Mouse (Mus musculus) MEL (cell line): ENCODE data around the gene Rtn1. TPM values are rescaled to one million over a fixed set of nuclear protein-coding genes. Genes with fewer than 3 reads are reported as not detected.

ENCODE experiments used
- DNase-seq: peaks from one replicate; pipeline ENCODE4 v3.0.0; 2011; ENCODE audit warnings: low read depth, low spot score
- H3K27ac ChIP-seq: 2 replicates; pipeline ENCODE4 v1.5.1; 2012; ENCODE audit warnings: low read depth, mild to moderate bottlenecking, control low read depth, low read length, moderate library complexity; ENCODE audit not compliant: control insufficient read depth
- H3K27me3 ChIP-seq, 2 experiments: fragments of 150-350 bp in 1 of 2; sonication (generic) in 1 of 2; 2 replicates each; pipeline ENCODE4 v1.6.1; 2012; ENCODE audit warnings: low read length in 2 of 2, mild to moderate bottlenecking in 2 of 2, improper control_type of control experiment in 1 of 2, moderate library complexity in 1 of 2; ENCODE audit not compliant: insufficient read depth in 2 of 2, control insufficient read depth in 1 of 2
- H3K36me3 ChIP-seq, 2 experiments: 2 replicates each; pipeline ENCODE4 v1.6.1; 2012 to 2014; ENCODE audit warnings: low read length in 2 of 2, improper control_type of control experiment in 1 of 2, inconsistent platforms in 1 of 2, mild to moderate bottlenecking in 1 of 2; ENCODE audit not compliant: insufficient read depth in 2 of 2, control insufficient read depth in 1 of 2
- H3K4me1 ChIP-seq, 2 experiments: fragments of 150-350 bp in 1 of 2; sonication (generic) in 1 of 2; 2 replicates each; pipeline ENCODE4 v1.6.1; 2012; ENCODE audit warnings: low read length in 2 of 2, improper control_type of control experiment in 1 of 2, mild to moderate bottlenecking in 1 of 2; ENCODE audit not compliant: insufficient read depth in 2 of 2, control insufficient read depth in 1 of 2
- H3K4me3 ChIP-seq, 2 experiments: fragments of 150-350 bp in 1 of 2; sonication (generic) in 1 of 2; 2 replicates each; pipeline ENCODE4 v1.5.1; 2012; ENCODE audit warnings: low read depth in 2 of 2, low read length in 2 of 2, mild to moderate bottlenecking in 2 of 2, moderate library complexity in 2 of 2, control low read depth in 1 of 2, improper control_type of control experiment in 1 of 2; ENCODE audit not compliant: control insufficient read depth in 1 of 2, insufficient read depth in 1 of 2
- H3K79me2 ChIP-seq: 2 replicates; pipeline ENCODE4 v1.6.1; 2012; ENCODE audit warnings: mild to moderate bottlenecking, low read length, moderate library complexity; ENCODE audit not compliant: control insufficient read depth, poor library complexity, insufficient read depth
- H3K9ac ChIP-seq: 2 replicates; pipeline ENCODE4 v1.6.1; 2012; ENCODE audit warnings: low read depth, mild to moderate bottlenecking, control low read depth, low read length, moderate library complexity; ENCODE audit not compliant: control insufficient read depth, poor library complexity, severe bottlenecking
- H3K9me3 ChIP-seq: fragments of 150-350 bp; sonication (generic); replicated peaks from 2 replicates; pipeline ENCODE4 v1.6.1; 2012; ENCODE audit warnings: mild to moderate bottlenecking, low read length, improper control_type of control experiment, moderate library complexity; ENCODE audit not compliant: insufficient read depth
- BHLHE40 ChIP-seq: IDR thresholded peaks from 2 replicates; pipeline ENCODE4 v1.6.1; 2012; ENCODE audit warnings: low read depth, mild to moderate bottlenecking, inconsistent platforms, low read length, improper control_type of control experiment, borderline replicate concordance
- CHD1 ChIP-seq: IDR thresholded peaks from 2 replicates; pipeline ENCODE4 v1.6.1; 2012; ENCODE audit warnings: low read depth, mild to moderate bottlenecking, inconsistent platforms, low read length, improper control_type of control experiment
- CHD2 ChIP-seq: IDR thresholded peaks from 2 replicates; pipeline ENCODE4 v1.6.1; 2011; ENCODE audit warnings: low read length, improper control_type of control experiment
- E2F4 ChIP-seq: IDR thresholded peaks from 2 replicates; pipeline ENCODE4 v1.6.1; 2011; ENCODE audit warnings: low read depth, low read length, improper control_type of control experiment, borderline replicate concordance
- ELF1 ChIP-seq: IDR thresholded peaks from 2 replicates; pipeline ENCODE4 v1.6.1; 2014; ENCODE audit warnings: low read depth, mild to moderate bottlenecking, inconsistent platforms, low read length, improper control_type of control experiment, moderate library complexity
- EP300 ChIP-seq, 2 experiments: IDR thresholded peaks; 2 replicates each; pipeline ENCODE4 v1.6.1; 2011; ENCODE audit warnings: improper control_type of control experiment in 2 of 2, low read length in 2 of 2, low read depth in 1 of 2, mild to moderate bottlenecking in 1 of 2
- ETS1 ChIP-seq: IDR thresholded peaks from 2 replicates; pipeline ENCODE4 v1.6.1; 2012; ENCODE audit warnings: low read depth, mild to moderate bottlenecking, inconsistent platforms, low read length, improper control_type of control experiment, moderate library complexity
- GATA1 ChIP-seq: IDR thresholded peaks from 2 replicates; pipeline ENCODE4 v1.6.1; 2011; ENCODE audit warnings: low read depth, low read length, improper control_type of control experiment
- JUND ChIP-seq: IDR thresholded peaks from 2 replicates; pipeline ENCODE4 v1.6.1; 2011; ENCODE audit warnings: low read depth, mild to moderate bottlenecking, improper control_type of control experiment, low read length
- KAT2A ChIP-seq: conservative IDR thresholded peaks from 2 replicates; pipeline ENCODE4 v1.6.1; 2012; ENCODE audit warnings: low read depth, low read length, improper control_type of control experiment, inconsistent platforms
- MAX ChIP-seq: IDR thresholded peaks from 2 replicates; pipeline ENCODE4 v1.6.1; 2011; ENCODE audit warnings: low read length, improper control_type of control experiment
- MAZ ChIP-seq: IDR thresholded peaks from 2 replicates; pipeline ENCODE4 v1.6.1; 2012; ENCODE audit warnings: low read depth, mild to moderate bottlenecking, inconsistent platforms, low read length, improper control_type of control experiment
- MXI1 ChIP-seq: IDR thresholded peaks from 2 replicates; pipeline ENCODE4 v1.6.1; 2011; ENCODE audit warnings: mild to moderate bottlenecking, low read depth, low read length, improper control_type of control experiment
- POLR2A ChIP-seq, 2 experiments: IDR thresholded peaks; 2 replicates each; pipeline ENCODE4 v1.6.1; 2011 to 2012; ENCODE audit warnings: low read length in 2 of 2, mild to moderate bottlenecking in 2 of 2, control low read depth in 1 of 2, improper control_type of control experiment in 1 of 2, low read depth in 1 of 2, moderate library complexity in 1 of 2; ENCODE audit not compliant: control insufficient read depth in 1 of 2, insufficient read depth in 1 of 2, poor library complexity in 1 of 2
- RAD21 ChIP-seq: IDR thresholded peaks from 2 replicates; pipeline ENCODE4 v1.6.1; 2011; ENCODE audit warnings: mild to moderate bottlenecking, low read depth, low read length, improper control_type of control experiment
- TAL1 ChIP-seq: IDR thresholded peaks from 2 replicates; pipeline ENCODE4 v1.6.1; 2012; ENCODE audit warnings: mild to moderate bottlenecking, inconsistent platforms, low read length, moderate library complexity, mixed read lengths
- TCF12 ChIP-seq: IDR thresholded peaks from 2 replicates; pipeline ENCODE4 v1.6.1; 2014; ENCODE audit warnings: low read depth, mild to moderate bottlenecking, inconsistent platforms, low read length, improper control_type of control experiment, moderate library complexity
- UBTF ChIP-seq: IDR thresholded peaks from 2 replicates; pipeline ENCODE4 v1.6.1; 2012; ENCODE audit warnings: low read depth, mild to moderate bottlenecking, inconsistent platforms, low read length, improper control_type of control experiment, moderate library complexity, borderline replicate concordance; ENCODE audit not compliant: insufficient read depth
- ZC3H11A ChIP-seq: IDR thresholded peaks from 2 replicates; pipeline ENCODE4 v1.6.1; 2012; ENCODE audit warnings: low read depth, mild to moderate bottlenecking, inconsistent platforms, low read length, improper control_type of control experiment
- ZKSCAN1 ChIP-seq: IDR thresholded peaks from 2 replicates; pipeline ENCODE4 v1.6.1; 2012; ENCODE audit warnings: low read depth, mild to moderate bottlenecking, inconsistent platforms, low read length, improper control_type of control experiment, moderate library complexity
- ZMIZ1 ChIP-seq: IDR thresholded peaks from 2 replicates; pipeline ENCODE4 v1.6.1; 2012; ENCODE audit warnings: low read depth, mild to moderate bottlenecking, inconsistent platforms, low read length, improper control_type of control experiment, moderate library complexity
- ZNF384 ChIP-seq: IDR thresholded peaks from 2 replicates; pipeline ENCODE4 v1.6.1; 2012; ENCODE audit warnings: low read depth, mild to moderate bottlenecking, inconsistent platforms, low read length, improper control_type of control experiment
- polyA plus RNA-seq, 2 experiments: library from polyadenylated mRNA; stranded (reverse) in 1 of 2; unstranded in 1 of 2; fragments of >175 nt in 1 of 2; fragments of >200 nt in 1 of 2; gene quantifications; 2 replicates each; pipeline versions ENCODE4 v1.2.1 to v1.2.4; 2012; ENCODE audit warnings: low replicate concordance in 2 of 2, low read depth in 1 of 2; ENCODE audit not compliant: insufficient read length in 2 of 2, insufficient read depth in 1 of 2, missing spikeins in 1 of 2
- total RNA-seq: library from RNA; depleted of rRNA; stranded (reverse); fragments of 300-350 nt; gene quantifications from 2 replicates; pipeline ENCODE4 v1.2.3, GENCODE M21; 2012

Rtn1 gene
- total and polyA plus RNA-seq, 3 experiments = not detected

GRCm38 (mm10) chr12:72242807-72243206 lies 166.0 kb downstream of the Rtn1 start:
- no peak overlapping the region for H3K4me3 ChIP-seq
- DNase-seq = no peak
- no peaks in the 10 kb centered on the region for H3K9me3 ChIP-seq
- H3K4me1 ChIP-seq = no peaks in the 10 kb centered on the region
- H3K27me3 ChIP-seq = no peaks in the 10 kb centered on the region
- H3K27ac ChIP-seq = no peak overlapping the region
- no peaks in the 10 kb centered on the region for H3K79me2 ChIP-seq
- H3K36me3 ChIP-seq = no peaks in the 10 kb centered on the region
- no peak overlapping the region for H3K9ac ChIP-seq
- no peak for TF ChIP-seq ETS1
- TF ChIP-seq CHD2 = no peak
- TF ChIP-seq ZKSCAN1 = no peak
- no peak for TF ChIP-seq JUND
- no peak for TF ChIP-seq BHLHE40
- no peak for TF ChIP-seq KAT2A
- no peak for TF ChIP-seq ZMIZ1
- no peak for TF ChIP-seq TCF12
- TF ChIP-seq POLR2A (IDR thresholded peaks at IDR 0.05; ENCODE audit: control insufficient read depth in 1 of 2, insufficient read depth in 1 of 2, low read depth in 1 of 2, low read length in 2 of 2, poor library complexity in 1 of 2) = no peak
- no peak for TF ChIP-seq CHD1
- no peak for TF ChIP-seq ZC3H11A
- TF ChIP-seq UBTF = no peak
- TF ChIP-seq ZNF384 = no peak
- no peak for TF ChIP-seq MAZ
- TF ChIP-seq RAD21 = no peak
- no peak for TF ChIP-seq ELF1
- TF ChIP-seq MXI1 = no peak
- TF ChIP-seq E2F4 = no peak

DNA sequence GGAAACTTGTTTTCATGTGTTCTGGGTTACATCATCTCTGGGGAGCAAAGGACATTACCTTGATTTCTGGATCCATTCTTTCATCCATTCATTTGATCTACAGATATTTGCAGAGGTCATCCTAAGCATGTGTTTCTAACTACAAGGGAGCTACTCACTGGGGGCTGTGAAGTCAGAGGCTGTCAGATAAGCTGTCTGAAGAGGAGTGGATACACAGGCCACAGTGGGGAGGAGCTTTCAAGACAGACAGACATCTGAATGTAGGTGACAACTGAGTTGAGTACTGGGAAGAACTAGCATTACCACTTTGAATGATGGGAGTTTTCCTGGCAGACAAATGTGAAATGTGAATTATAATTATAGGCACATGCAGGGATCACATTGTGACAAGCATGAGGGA lies 168.3 kb downstream of the Rtn1 start:
- H3K36me3 ChIP-seq = no peaks in the 10 kb centered on the region
- H3K4me3 ChIP-seq = no peak overlapping the region
- TF ChIP-seq TAL1 = no peak
- TF ChIP-seq ZMIZ1 = no peak
- TF ChIP-seq MAX = no peak
- TF ChIP-seq ELF1 = no peak
- TF ChIP-seq GATA1 = no peak
- no peak for TF ChIP-seq EP300 (IDR thresholded peaks at IDR 0.05; ENCODE audit: low read depth in 1 of 2, low read length in 2 of 2)
- TF ChIP-seq ETS1 = no peak
- no peaks in the 10 kb centered on the region for H3K9me3 ChIP-seq
- no peaks in the 10 kb centered on the region for H3K27me3 ChIP-seq
- H3K27ac ChIP-seq = no peak overlapping the region
- H3K79me2 ChIP-seq = no peaks in the 10 kb centered on the region
- no peak for DNase-seq
- H3K4me1 ChIP-seq = no peaks in the 10 kb centered on the region
- no peak overlapping the region for H3K9ac ChIP-seq
